Mouse (Mus musculus) heart, embryonic 15.5 days (tissue): Measurements from ENCODE around the gene Cdk9. TPM values are rescaled to one million over a fixed set of nuclear protein-coding genes. Genes with fewer than 3 reads are reported as not detected.
A peak's percentile ranks its signal among the peaks of the same experiment; 100 is the strongest.

Experiments
- ATAC-seq: fragments of 200-750 bp; cut with Nextera tagmentation; replicated peaks from 2 replicates; pipeline ENCODE4 v1.8.0; 2017; ENCODE audit warnings: low read depth, moderate TSS enrichment; ENCODE audit not compliant: insufficient number of reproducible peaks, insufficient read depth, low FRiP score
- H3K27ac ChIP-seq: fragments of 300-500 bp; sonication (generic); 2 replicates; pipeline ENCODE4 v1.5.1; 2015; ENCODE audit warnings: mild to moderate bottlenecking, inconsistent platforms
- H3K27me3 ChIP-seq: fragments of 300-500 bp; sonication (generic); 2 replicates; pipeline ENCODE4 v1.6.1; 2015; ENCODE audit warnings: inconsistent platforms
- H3K36me3 ChIP-seq: fragments of 300-500 bp; sonication (generic); 2 replicates; pipeline ENCODE4 v1.6.1; 2015; ENCODE audit warnings: mild to moderate bottlenecking, inconsistent platforms
- H3K4me1 ChIP-seq: fragments of 300-500 bp; sonication (generic); replicated peaks from 2 replicates; pipeline ENCODE4 v1.6.1; 2015; ENCODE audit warnings: inconsistent platforms
- H3K4me2 ChIP-seq: fragments of 300-500 bp; sonication (generic); 2 replicates; pipeline ENCODE4 v1.6.1; 2015; ENCODE audit warnings: inconsistent platforms, mild to moderate bottlenecking, moderate library complexity
- H3K4me3 ChIP-seq: fragments of 300-500 bp; sonication (generic); 2 replicates; pipeline ENCODE4 v1.5.1; 2015; ENCODE audit warnings: mild to moderate bottlenecking, inconsistent platforms
- H3K9ac ChIP-seq: fragments of 300-500 bp; sonication (generic); 2 replicates; pipeline ENCODE4 v1.6.1; 2015; ENCODE audit warnings: mild to moderate bottlenecking, inconsistent platforms
- H3K9me3 ChIP-seq: fragments of 300-500 bp; sonication (generic); replicated peaks from 2 replicates; pipeline ENCODE4 v1.6.1; 2016; ENCODE audit warnings: inconsistent platforms
- WGBS: fragments of 180-500 bp; shearing (Covaris S2); methylation state at CpG from one replicate; pipeline ENCODE4 v1.1.7; 2015; ENCODE audit warnings: mixed read lengths; 5-methylcytosine and 5-hydroxymethylcytosine counted together
- polyA plus RNA-seq: library from polyadenylated mRNA; unstranded; fragments of >200 nt; fragmentation: Nextera tagmentation; extraction: Ambion mirVana; gene quantifications from 2 replicates; pipeline ENCODE4 v1.2.1, GENCODE M21; 2015

Gene Cdk9
- 45.5 and 66.6 TPM in 2 replicates for polyA plus RNA-seq

GRCm38 (mm10) chr2:32712934-32713817, at the start of gene Cdk9:
Gene Cdk9, minus strand, starts transcription at chr2:32713076.
- Histone ChIP-seq H3K27me3 (no peaks in the 10 kb centered on the region), H3K36me3 (peaks cover 25% of the 10 kb centered on the region), H3K9ac (peak within 1 kb of the TSS; percentile 88), H3K9me3 (no peaks in the 10 kb centered on the region), H3K4me2 (peak within 1 kb of the TSS; percentile 86), H3K4me3 (peak within 1 kb of the TSS; percentile 91), H3K4me1 (peaks cover 28% of the 10 kb centered on the region), H3K27ac (peak within 1 kb of the TSS; percentile 99)
- under 1% methylated on average over 52 of the region's 79 CpGs for WGBS
- peak; percentile 85 for ATAC-seq

DNA sequence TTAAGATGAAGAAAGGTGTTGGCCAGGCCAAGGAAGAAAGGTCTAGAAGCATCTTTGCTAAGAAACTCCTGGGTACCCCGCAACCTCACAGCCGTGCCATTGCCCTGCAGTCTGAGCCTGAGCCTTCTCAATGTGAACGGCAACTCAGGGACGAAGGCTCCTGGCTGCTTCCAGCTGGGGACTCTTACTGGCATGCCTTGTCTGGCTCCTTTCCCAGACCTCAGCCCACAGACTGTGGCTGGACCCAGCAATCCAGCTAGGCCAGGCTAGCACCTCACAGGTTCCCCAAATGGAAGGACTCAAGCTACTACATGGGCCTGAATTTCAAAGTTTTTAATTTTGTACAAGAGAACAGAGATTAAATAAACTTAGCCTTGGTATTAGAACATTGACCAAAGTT, 49.0 kb upstream of the Cdk9 start:
- 62% methylated on average over 4 of the region's 4 CpGs for WGBS
- Histone ChIP-seq H3K4me1 (peaks cover 6% of the 10 kb centered on the region), H3K9ac (no peak overlapping the region), H3K4me2 (no peak overlapping the region), H3K36me3 (peaks cover 20% of the 10 kb centered on the region; the same call in 1 of the 2 replicates), H3K4me3 (no peak overlapping the region), H3K27ac (no peak overlapping the region; the same call in 1 of the 2 replicates), H3K9me3 (no peaks in the 10 kb centered on the region), H3K27me3 (no peaks in the 10 kb centered on the region)
- ATAC-seq = no peak

GRCm38 (mm10) chr2:32761361-32761760, 48.5 kb upstream of the Cdk9 start:
- H3K4me2 ChIP-seq = no peak overlapping the region
- H3K9ac ChIP-seq = no peak overlapping the region
- peaks cover 6% of the 10 kb centered on the region for H3K4me1 ChIP-seq
- ATAC-seq = no peak
- no peaks in the 10 kb centered on the region for H3K9me3 ChIP-seq
- H3K4me3 ChIP-seq = no peak overlapping the region
- H3K36me3 ChIP-seq = peaks cover 20% of the 10 kb centered on the region; the same call in 1 of the 2 replicates
- H3K27me3 ChIP-seq = no peaks in the 10 kb centered on the region
- H3K27ac ChIP-seq = no peak overlapping the region
- WGBS = 88% methylated on average over 14 of the region's 14 CpGs

- Histone ChIP-seq H3K27ac (no peak overlapping the region), H3K36me3 (peaks cover 27% of the 10 kb centered on the region; the same call in 1 of the 2 replicates), H3K4me2 (no peak overlapping the region), H3K4me1 (peaks cover 6% of the 10 kb centered on the region), H3K9me3 (no peaks in the 10 kb centered on the region), H3K4me3 (no peak overlapping the region), H3K9ac (no peak overlapping the region), H3K27me3 (no peaks in the 10 kb centered on the region)
- WGBS = 68% methylated on average over 2 of the region's 2 CpGs
- no peak for ATAC-seq
Measured at GRCm38 (mm10) chr2:32759001-32759400, 46.1 kb upstream of the Cdk9 start.

- no peak overlapping the region for H3K4me3 ChIP-seq
- no peak for ATAC-seq
- no peak overlapping the region for H3K27ac ChIP-seq
- peaks cover 6% of the 10 kb centered on the region for H3K4me1 ChIP-seq
- peaks cover 27% of the 10 kb centered on the region; the same call in 1 of the 2 replicates for H3K36me3 ChIP-seq
- no peak overlapping the region for H3K9ac ChIP-seq
- WGBS = 65% methylated on average over 8 of the region's 8 CpGs
- H3K4me2 ChIP-seq = no peak overlapping the region
- no peaks in the 10 kb centered on the region for H3K27me3 ChIP-seq
- H3K9me3 ChIP-seq = no peaks in the 10 kb centered on the region
Measured at GRCm38 (mm10) chr2:32758503-32758902, 45.6 kb upstream of the Cdk9 start.

DNA sequence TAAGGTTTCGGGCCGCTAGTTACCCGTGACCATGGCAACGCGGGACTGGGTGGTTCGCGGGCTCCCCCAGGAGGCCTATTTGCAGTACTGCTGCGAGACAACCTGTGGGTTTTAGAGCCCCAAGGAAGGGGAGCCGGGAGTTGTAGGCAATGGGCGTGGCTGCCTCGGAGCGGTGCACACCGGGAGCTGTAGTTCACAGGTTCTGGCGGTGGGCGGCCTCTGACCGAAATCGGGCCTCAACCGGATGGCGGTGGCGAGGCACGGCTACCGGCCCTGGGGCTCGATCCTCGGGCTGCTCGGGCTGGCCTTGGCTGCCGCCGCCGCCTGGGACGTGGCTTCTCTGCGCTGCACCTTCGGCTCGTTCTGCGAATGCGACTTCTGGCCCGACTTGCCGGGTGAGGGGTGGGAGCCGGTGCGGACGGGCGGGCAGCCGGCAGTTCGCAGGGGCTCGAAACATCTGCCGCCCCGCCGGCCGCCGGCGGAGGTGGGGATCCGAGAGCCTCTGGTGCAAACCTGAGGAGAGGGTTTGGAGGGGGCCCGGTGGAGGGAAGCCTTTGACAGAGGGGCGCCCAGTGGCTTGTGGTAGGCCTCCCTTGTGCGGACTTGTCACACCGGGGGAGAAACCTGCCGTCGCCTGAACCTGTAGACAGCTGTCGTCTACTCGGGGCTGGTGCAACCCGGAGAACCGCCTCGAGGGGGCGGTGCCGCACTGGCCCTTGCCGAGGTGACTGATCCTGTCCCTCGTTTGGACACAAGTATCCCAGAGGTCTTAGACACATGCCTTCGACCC, 44.4 kb upstream of the Cdk9 start, which contains the start of gene Tor2a:
Gene Tor2a (plus strand): TSS at position 179 of the 790 bp plus-strand sequence.
- Histone ChIP-seq H3K4me3 (peak within 1 kb of the TSS; percentile 69), H3K9ac (peak within 1 kb of the TSS; percentile 83), H3K27ac (peak within 1 kb of the TSS; percentile 88), H3K4me2 (peak within 1 kb of the TSS; percentile 73), H3K27me3 (no peaks in the 10 kb centered on the region), H3K9me3 (no peaks in the 10 kb centered on the region), H3K4me1 (peaks cover 6% of the 10 kb centered on the region), H3K36me3 (peaks cover 31% of the 10 kb centered on the region; the same call in 1 of the 2 replicates)
- WGBS = under 1% methylated on average over 65 of the region's 66 CpGs
- ATAC-seq = peak; percentile 96

GRCm38 (mm10) chr2:32756674-32757055, 43.8 kb upstream of the Cdk9 start:
- 32% methylated on average over 6 of the region's 6 CpGs for WGBS

GRCm38 (mm10) chr2:32752181-32752580, 39.3 kb upstream of the Cdk9 start:
- H3K36me3 ChIP-seq = peaks cover 24% of the 10 kb centered on the region; the same call in 1 of the 2 replicates
- H3K27me3 ChIP-seq = no peaks in the 10 kb centered on the region
- H3K27ac ChIP-seq = no peak overlapping the region

More at GRCm38 (mm10) chr2:32756674-32757055, 43.8 kb upstream of the Cdk9 start:
- peak overlapping the region; percentile 69 for H3K4me3 ChIP-seq
- no peaks in the 10 kb centered on the region for H3K9me3 ChIP-seq
- H3K36me3 ChIP-seq = peaks cover 31% of the 10 kb centered on the region; the same call in 1 of the 2 replicates
- H3K27me3 ChIP-seq = no peaks in the 10 kb centered on the region
- peaks cover 11% of the 10 kb centered on the region for H3K4me1 ChIP-seq
- ATAC-seq = no peak
- H3K4me2 ChIP-seq = peak overlapping the region; percentile 11
- no peak overlapping the region for H3K27ac ChIP-seq
- H3K9ac ChIP-seq = no peak overlapping the region

GRCm38 (mm10) chr2:32751665-32752033, 38.8 kb upstream of the Cdk9 start:
- Histone ChIP-seq H3K27me3 (no peaks in the 10 kb centered on the region), H3K4me3 (peak overlapping the region; percentile 47), H3K4me2 (peak overlapping the region; percentile 65), H3K36me3 (peaks cover 28% of the 10 kb centered on the region; the same call in 1 of the 2 replicates), H3K9ac (peak overlapping the region; percentile 24), H3K27ac (peak overlapping the region; percentile 32; the same call in 1 of the 2 replicates), H3K9me3 (no peaks in the 10 kb centered on the region), H3K4me1 (peaks cover 9% of the 10 kb centered on the region; the same call in 1 of the 2 replicates)
- WGBS = 30% methylated on average over 9 of the region's 10 CpGs
- ATAC-seq = no peak

More at GRCm38 (mm10) chr2:32752181-32752580, 39.3 kb upstream of the Cdk9 start:
- no peaks in the 10 kb centered on the region for H3K9me3 ChIP-seq
- no peak for ATAC-seq
- 67% methylated on average over 10 of the region's 10 CpGs for WGBS
- peak overlapping the region; percentile 65; the same call in 1 of the 2 replicates for H3K4me2 ChIP-seq
- no peak overlapping the region for H3K9ac ChIP-seq
- H3K4me3 ChIP-seq = peak overlapping the region; percentile 47
- H3K4me1 ChIP-seq = peaks cover 9% of the 10 kb centered on the region; the same call in 1 of the 2 replicates

- H3K9ac ChIP-seq = peak overlapping the region; percentile 24
- H3K27me3 ChIP-seq = no peaks in the 10 kb centered on the region
- peak; percentile 86 for ATAC-seq
- peaks cover 29% of the 10 kb centered on the region; the same call in 1 of the 2 replicates for H3K36me3 ChIP-seq
- H3K4me1 ChIP-seq = peaks cover 9% of the 10 kb centered on the region; the same call in 1 of the 2 replicates
- H3K4me3 ChIP-seq = peak overlapping the region; percentile 47
- H3K4me2 ChIP-seq = peak overlapping the region; percentile 65
- peak overlapping the region; percentile 32; the same call in 1 of the 2 replicates for H3K27ac ChIP-seq
- 27% methylated on average over 31 of the region's 31 CpGs for WGBS
- H3K9me3 ChIP-seq = no peaks in the 10 kb centered on the region
Measured at GRCm38 (mm10) chr2:32750887-32751664, 38.2 kb upstream of the Cdk9 start.
